Mouse (Mus musculus) cerebellum, adult 18-20 months (tissue): Measurements from ENCODE around the gene Grb10.

ENCODE experiments used
- DNase-seq, 2 experiments: peaks; one replicate each; pipeline ENCODE4 v3.0.0; 2021

Grb10 gene

GRCm38 (mm10) chr11:12032831-12033230 is 5.7 kb downstream of the Grb10 start:
- no peak for DNase-seq

GRCm38 (mm10) chr11:12026638-12027037 is 11.8 kb downstream of the Grb10 start:
- DNase-seq: peak; percentile 66 to 72

DNA sequence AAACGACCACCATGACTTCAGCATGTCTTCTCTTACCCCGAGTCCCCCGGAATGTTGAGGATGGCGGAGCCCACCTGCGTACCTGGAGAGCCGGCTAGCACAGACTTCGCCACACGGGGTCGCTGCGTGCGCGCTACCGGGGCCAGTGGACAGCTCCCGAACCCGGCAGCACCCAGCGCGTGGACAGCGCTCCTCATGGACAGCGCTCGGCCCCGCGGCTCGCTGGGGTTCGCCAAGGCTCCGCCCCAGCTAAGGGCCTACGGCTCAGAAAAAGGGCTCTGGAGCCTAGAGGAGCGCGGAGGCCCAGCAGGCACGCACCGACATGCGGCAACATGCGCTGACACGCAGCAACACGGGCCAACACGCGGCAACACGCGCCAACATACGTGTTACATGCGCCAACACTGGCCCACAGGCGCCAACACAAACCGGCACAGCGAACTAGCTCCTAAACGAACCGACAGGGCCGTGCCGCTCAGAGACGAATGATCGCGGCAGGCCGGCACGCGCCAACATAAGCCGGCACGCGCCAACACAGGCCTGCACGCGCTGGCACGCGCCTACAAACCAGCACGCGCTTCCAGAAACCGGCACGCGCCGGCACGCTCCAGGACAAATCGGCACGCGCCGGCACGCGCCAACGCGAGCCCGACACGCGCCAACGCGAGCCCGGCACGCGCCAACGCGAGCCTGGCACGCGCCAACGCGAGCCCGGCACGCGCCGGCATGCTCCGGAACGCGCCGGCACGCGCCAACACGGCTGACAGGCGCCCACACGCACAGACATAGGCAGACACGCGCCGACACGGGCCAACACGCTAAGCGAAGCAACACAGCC is 12.5 kb downstream of the Grb10 start:
- DNase-seq: peak; percentile 85 to 89

GRCm38 (mm10) chr11:12025392-12025755 is 13.1 kb downstream of the Grb10 start:
- DNase-seq: no peak

DNA sequence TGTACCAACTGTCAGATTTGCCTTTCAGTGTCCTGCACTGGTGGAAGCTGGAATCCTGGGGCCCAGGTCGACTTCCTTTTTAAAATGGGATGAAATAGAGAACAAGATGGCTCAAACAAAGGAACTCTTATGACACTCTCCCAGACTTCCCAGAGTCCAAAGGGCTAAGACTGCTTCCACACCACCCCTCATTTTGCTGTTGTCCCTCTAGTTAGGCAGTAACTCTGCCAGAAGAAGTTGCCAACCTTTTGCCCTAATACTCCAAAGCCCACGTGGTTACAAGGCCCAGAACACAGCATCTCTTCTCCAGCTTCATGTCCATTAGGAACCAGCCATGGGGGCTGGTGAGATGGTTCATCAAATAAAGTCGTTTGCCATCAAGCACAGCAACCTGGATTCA is 15.4 kb downstream of the Grb10 start:
- DNase-seq: no peak

DNA sequence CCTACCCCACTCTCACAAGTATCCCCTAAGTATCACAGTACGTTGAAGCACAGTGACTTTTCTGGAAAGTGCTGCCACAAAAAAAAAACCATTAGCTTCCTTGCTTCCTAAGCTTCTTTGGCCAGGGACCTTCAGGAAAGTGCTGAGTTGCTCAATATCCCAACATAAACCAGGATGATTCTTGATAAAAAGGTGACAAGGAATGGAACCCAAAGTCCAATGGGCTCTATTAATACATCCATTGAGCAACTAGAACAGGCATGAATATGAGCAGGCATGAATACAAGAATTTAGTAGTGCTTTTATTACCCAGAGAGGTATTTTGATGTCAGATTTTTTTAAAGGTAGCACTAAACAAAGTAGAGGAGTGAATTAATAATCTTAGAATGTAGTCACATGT is 18.8 kb downstream of the Grb10 start:
- DNase-seq: no peak

- DNase-seq: no peak
Measured at GRCm38 (mm10) chr11:12018604-12019003, 19.9 kb downstream of the Grb10 start.

GRCm38 (mm10) chr11:12010084-12010483 is 28.4 kb downstream of the Grb10 start:
- DNase-seq: no peak

- no peak for DNase-seq
Measured at GRCm38 (mm10) chr11:12000293-12000910, 38.1 kb downstream of the Grb10 start.

DNA sequence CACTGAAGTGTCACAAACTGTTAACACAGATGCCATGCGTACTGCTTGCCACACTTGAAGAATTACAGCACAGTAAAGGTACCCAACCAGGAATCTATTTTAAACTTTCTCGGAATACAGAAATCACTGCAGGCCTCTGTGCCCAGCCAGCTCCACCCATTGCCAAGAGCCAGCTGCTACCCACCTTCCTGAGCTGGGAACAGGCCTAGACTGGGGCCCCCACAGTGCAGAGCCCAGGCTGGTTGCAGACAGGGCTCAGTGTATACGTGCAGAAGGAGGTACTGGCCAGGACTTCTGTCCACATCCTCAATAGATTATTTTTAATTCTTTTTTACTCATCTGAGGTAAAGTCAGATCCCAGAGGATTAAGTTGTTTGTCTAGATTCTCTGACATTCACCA is 39.6 kb downstream of the Grb10 start:
- no peak for DNase-seq

DNA sequence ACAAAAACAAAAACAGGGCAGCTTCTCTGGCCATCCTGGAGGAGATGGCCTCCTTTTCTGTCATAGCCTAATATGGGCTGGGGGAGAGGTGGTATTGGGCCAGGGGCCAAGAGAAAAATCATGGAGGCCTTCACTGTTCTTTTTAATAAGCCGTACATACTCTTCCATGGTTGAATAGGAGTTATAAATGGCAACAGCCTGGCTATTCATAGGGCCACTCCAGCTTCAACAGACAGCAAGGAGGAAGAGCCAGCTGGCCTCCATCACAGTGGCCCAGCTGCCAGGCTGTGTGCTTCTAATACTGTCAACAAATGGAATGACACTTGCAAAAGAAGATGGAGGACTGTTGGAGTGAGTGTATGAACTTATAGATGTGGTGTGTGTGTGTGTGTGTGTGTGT is 41.4 kb downstream of the Grb10 start:
- DNase-seq: no peak

DNA sequence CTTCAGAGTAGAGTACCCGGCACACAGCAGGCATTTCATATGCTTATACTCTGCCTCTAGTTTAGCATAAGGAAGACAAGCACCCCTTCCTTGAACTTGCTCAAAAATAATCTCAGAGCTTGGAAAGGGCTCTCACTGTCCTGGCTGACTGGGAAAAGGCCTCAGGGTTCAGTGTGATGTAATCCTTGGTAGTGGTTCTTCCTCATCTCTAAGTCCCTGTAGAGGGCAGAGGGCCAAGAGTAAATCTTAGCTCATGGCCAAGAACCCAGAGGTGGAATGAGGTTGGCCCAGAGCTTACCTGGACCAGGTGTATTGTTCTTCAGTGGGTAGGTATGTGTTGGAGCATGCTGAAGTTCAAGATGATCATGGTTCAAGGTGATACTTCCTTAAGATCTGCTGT is 43.1 kb downstream of the Grb10 start:
- no peak for DNase-seq

DNA sequence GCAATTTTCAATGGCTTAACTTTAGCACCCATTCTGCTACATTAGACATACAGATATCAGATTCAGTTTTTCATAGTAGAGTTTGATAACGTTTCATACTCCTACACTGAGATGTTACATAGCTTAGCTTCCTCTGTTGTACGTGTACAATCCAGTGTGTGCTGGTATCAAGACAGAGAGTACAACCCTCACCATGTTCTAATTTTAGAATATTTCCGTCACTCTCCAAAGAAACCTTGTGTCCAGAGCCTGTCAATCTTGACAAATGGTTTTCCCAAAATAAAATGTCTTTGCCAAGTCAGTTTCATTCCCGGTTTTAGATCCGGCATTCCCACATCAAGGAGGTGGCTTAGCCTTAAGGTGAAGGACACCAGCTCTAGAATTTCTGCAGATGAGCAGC is 44.7 kb downstream of the Grb10 start:
- no peak for DNase-seq

DNA sequence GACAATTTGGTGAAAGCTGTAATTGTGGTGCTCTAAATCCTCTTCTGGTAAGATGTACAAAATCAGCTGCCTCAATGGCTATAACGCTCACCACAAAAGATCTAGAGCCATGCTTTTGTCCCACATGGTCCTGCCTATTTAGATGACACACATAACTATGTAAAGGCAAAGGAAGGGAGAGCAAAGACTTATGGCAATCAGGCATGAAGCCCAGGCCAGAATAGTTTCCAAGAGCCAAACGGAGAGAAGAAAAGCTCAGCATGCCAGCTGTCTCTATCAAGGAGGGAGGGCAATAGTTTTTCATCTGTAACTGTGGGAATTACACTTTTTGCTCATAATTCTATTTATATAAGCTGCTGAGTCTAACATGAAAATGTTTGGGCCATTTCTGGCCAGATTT is 45.3 kb downstream of the Grb10 start:
- DNase-seq: no peak

GRCm38 (mm10) chr11:11989850-11990249 is 48.6 kb downstream of the Grb10 start:
- DNase-seq: no peak

DNA sequence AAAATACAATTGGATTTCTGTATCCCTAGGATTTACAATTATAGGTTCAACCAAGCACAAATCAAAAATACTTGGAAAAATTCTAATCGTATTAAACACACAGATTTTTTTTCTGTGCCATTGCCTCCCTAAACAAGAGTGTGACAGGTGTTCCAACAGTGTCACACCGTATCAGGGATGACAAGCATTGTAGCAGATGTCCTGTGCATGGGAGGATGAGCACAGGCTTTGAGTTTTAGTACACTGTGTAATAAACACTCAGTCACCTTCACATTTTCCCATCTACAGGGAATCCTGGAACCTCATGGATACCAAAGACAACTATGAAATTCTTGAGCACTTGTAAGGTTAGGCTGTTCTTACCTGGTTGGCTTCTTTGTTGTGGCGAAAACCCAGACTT is 51.2 kb downstream of the Grb10 start:
- peak in 1 of 2 experiments; percentile 30 for DNase-seq

DNA sequence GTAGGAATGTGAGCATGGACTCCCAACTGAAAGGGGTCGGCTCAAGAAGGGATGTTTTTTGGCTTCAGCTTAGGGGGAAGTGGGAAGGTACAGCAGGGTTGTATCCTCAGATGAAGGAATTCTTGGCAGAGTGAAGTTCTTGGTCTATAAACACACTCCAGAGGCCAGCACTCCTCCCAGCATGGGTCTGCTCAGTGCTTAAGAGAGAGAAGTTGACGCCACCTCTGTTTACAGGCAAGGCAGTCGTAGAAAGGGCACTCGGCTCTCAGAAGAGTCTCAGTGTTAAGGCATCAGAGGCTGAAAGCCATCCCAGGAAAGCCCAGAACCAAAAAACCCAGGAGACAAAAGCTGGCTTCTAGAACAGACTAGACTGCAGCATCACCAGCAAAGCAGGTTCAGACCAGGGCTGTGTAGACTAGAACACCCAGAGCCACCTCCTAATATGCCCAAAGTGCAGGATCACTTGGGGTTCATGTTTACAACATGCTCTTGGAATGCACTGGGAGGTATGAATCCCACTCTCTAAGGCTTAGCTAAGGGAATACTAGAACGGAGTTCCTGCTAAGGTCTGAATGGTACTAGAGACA is 59.8 kb downstream of the Grb10 start:
- no peak for DNase-seq

DNA sequence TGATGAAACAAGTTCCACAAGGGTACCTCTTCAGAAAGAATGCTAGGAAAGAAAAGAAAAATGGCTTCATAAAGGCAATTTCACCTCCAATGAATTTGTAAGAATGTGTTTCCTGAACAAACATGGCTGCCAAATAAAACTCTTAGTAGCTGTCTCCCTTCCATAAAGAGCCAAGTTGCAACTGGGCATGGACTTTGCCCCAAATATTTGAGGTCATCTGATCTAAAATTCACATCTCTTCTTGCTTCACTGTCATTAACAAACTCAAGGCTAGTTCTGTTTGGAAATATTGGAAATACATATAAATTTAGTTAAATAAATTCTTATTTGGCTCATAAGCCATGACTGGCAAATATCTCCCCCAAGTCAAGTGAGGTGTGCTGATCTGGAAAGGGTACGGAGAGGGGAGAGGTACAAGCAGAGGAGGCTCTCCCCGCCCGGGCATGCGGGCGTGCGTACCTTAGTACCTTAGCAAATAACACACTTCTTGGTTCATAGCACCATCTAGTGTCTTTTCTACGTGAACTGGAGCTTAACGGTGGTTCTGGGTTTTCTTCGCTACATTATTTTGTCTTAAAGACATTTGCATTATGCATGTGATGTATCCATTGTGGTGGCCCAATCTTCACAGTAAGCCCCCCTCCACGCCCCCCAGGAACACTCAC is 63.8 kb downstream of the Grb10 start:
- DNase-seq: peak in 1 of 2 experiments; percentile 26

DNA sequence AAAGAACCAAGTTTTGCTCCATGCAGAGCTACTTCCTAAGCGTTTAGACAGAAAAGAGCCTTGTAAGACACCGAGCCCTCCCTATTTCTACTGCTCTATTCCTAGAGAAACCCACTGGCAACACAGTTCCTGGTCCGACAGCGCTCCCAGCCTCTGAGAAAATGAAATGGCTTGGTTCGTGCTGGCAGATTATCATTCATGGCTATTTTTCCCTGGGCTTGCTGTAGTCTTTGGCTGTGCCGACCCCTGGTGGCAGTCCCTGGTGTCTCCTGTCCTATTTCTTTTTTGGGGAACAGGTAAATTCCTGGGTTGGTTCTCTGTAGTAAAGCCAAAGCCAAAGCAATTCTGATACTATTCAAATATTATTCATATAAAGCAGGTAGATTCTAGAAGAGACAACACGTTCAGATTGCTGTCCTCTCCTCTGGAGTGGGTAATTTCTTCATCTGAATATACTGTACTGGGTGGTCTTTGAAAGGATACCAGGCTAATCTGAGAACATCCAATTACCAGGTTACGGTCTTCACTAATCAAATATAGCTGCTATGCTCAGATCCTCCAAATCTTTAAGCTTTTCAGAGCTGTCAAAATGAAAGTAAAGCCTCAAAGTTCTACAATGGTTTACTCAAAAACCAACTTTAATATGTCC is 65.0 kb downstream of the Grb10 start:
- peak; percentile 37 to 47 for DNase-seq

- DNase-seq: no peak
Measured at GRCm38 (mm10) chr11:11972401-11973110, 65.9 kb downstream of the Grb10 start.

DNA sequence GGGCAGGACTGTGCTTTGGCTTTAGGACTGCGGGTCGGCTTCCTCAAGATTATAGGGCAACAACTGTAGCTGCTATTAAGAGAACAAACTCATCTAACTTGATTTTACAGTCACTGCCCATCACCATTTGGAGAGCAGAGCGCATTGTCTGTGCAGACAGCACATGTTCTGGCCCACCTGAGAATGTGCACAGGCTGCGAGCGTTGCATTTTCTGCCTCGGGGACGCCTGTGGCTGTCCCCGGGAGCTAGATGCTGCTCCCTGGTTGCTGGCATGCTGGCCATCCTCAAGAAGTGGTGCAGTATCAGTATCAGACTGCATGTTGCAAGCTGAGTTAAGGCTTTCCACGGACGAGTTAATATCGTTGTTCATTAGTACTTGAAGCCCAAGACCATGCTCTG is 68.2 kb downstream of the Grb10 start:
- DNase-seq: no peak

GRCm38 (mm10) chr11:11968830-11969229 is 69.7 kb downstream of the Grb10 start:
- no peak for DNase-seq

- no peak for DNase-seq
Measured at GRCm38 (mm10) chr11:11967519-11967918, 71.0 kb downstream of the Grb10 start.
